ENCODE assay signal across 34 mouse cellular contexts in the genomic region with DNA sequence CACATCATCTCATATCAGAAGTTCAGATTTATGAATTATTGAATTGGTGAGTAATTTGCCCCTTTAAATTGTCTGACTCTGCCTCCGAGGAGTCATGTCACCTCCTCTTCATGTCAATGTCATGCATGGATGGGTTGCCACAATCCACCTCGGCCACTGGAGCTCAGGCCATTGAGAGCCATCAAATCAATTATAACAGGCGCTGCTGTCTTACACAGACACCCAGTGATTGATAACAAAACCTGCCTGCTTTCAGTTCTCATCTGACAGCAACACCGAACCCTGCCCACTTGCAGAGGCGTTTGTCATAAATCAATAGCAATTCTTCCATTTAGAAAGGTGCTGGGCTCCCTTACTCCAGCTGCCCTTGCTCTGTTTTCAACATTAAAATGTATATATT.
DNase-seq lines count a peak whose midpoint lies in the region; ATAC-seq and TF ChIP-seq lines count a peak whose summit lies in the region.
"Had no signal": no experiment of that assay in that cellular context is flagged by ENCODE, and none has a peak within 500 bp of the region (broad histone marks: within the 10 kb centered on the region; RNA-seq: fewer than 3 reads in every experiment).

No protein-coding gene starts in this region.

- 25% methylated on average over 5 of the region's 5 CpGs for WGBS in forebrain, embryonic 12.5 days
- 52% methylated on average over 5 of the region's 5 CpGs for WGBS in forebrain, postnatal 0 days
- 43% methylated on average over 5 of the region's 5 CpGs for WGBS in neural tube, embryonic 11.5 days
- 28% methylated on average over 5 of the region's 5 CpGs for WGBS in neural tube, embryonic 15.5 days

- H3K9ac ChIP-seq in forebrain, embryonic 12.5 days, result no peak overlapping the region
- no peak overlapping the region for H3K9ac ChIP-seq in forebrain, postnatal 0 days
- no peak overlapping the region for H3K9ac ChIP-seq in neural tube, embryonic 11.5 days (ENCODE audit: low read length)
- no peak overlapping the region for H3K9ac ChIP-seq in neural tube, embryonic 15.5 days (replicated peaks)
- H3K9ac ChIP-seq: embryonic facial prominence, embryonic 13.5 days; heart, embryonic 13.5 days; hindbrain, embryonic 13.5 days; intestine, embryonic 15.5 days; liver, embryonic 14.5 days; midbrain, embryonic 12.5 days had no signal

- TF ChIP-seq CTCF in forebrain, postnatal 0 days (IDR thresholded peaks at IDR 0.05; ENCODE audit: low read depth), result no peak

- no peak for DNase-seq in forebrain, postnatal 0 days
- DNase-seq in neural tube, embryonic 11.5 days (ENCODE audit: low spot score), result peak; percentile 14
- DNase-seq in embryo, embryonic 10.5 days (ENCODE audit: low spot score), result peak; percentile 31
- DNase-seq in retina, embryonic 14.5 days (ENCODE audit: low spot score), result peak; percentile 73
- no peak for DNase-seq in kidney, postnatal 36 days
- DNase-seq in heart, postnatal 4 days, result no peak
- DNase-seq: adrenal gland, adult 2 months; adrenal gland, postnatal 36 days; cerebellum, adult 2 months; cerebellum, postnatal 14 days; gastrocnemius, postnatal 10 days; heart, postnatal 10 days; kidney, adult 2 months; layer of hippocampus, adult 9-11 months; liver; lung, adult 2 months; lung, postnatal 10 days; right cerebral cortex, postnatal 25 days; spleen, adult 18-20 months; thymus, adult 18-20 months; thymus, postnatal 25 days had no signal

- H3K4me3 ChIP-seq in forebrain, embryonic 12.5 days (replicated peaks), result no peak overlapping the region
- H3K4me3 ChIP-seq in forebrain, postnatal 0 days (ENCODE audit: low read depth, low read length), result no peak overlapping the region
- no peak overlapping the region for H3K4me3 ChIP-seq in neural tube, embryonic 11.5 days (ENCODE audit: low read depth, low read length)
- no peak overlapping the region for H3K4me3 ChIP-seq in neural tube, embryonic 15.5 days (replicated peaks)
- H3K4me3 ChIP-seq: embryonic facial prominence, embryonic 13.5 days; forebrain, embryonic 10.5 days; heart, embryonic 13.5 days; hindbrain, embryonic 13.5 days; intestine, embryonic 15.5 days; midbrain, embryonic 12.5 days had no signal

- no peaks in the 10 kb centered on the region for H3K27me3 ChIP-seq in forebrain, embryonic 12.5 days
- H3K27me3 ChIP-seq in forebrain, postnatal 0 days (ENCODE audit: insufficient read depth, low read length), result no peaks in the 10 kb centered on the region
- no peaks in the 10 kb centered on the region for H3K27me3 ChIP-seq in neural tube, embryonic 11.5 days (ENCODE audit: control insufficient read depth, insufficient read depth, low read length)
- H3K27me3 ChIP-seq in neural tube, embryonic 15.5 days (replicated peaks), result no peaks in the 10 kb centered on the region
- H3K27me3 ChIP-seq: embryonic facial prominence, embryonic 13.5 days; heart, embryonic 13.5 days; hindbrain, embryonic 13.5 days; intestine, embryonic 15.5 days; midbrain, embryonic 12.5 days had no signal

- H3K9me3 ChIP-seq in forebrain, embryonic 12.5 days, result no peaks in the 10 kb centered on the region
- no peaks in the 10 kb centered on the region for H3K9me3 ChIP-seq in forebrain, postnatal 0 days (ENCODE audit: low read length)
- H3K9me3 ChIP-seq in neural tube, embryonic 11.5 days (ENCODE audit: control insufficient read depth, low read length), result no peaks in the 10 kb centered on the region
- H3K9me3 ChIP-seq in neural tube, embryonic 15.5 days (replicated peaks), result no peaks in the 10 kb centered on the region
- H3K9me3 ChIP-seq: embryonic facial prominence, embryonic 13.5 days; forebrain, embryonic 10.5 days; heart, embryonic 13.5 days; hindbrain, embryonic 13.5 days; intestine, embryonic 15.5 days; midbrain, embryonic 12.5 days had no signal

- 0 out of 2 replicates have a peak, but pooled peaks have one; percentile 46 for ATAC-seq in forebrain, embryonic 12.5 days (ENCODE audit: low FRiP score)
- no peak for ATAC-seq in forebrain, postnatal 0 days
- peak; percentile 84 for ATAC-seq in neural tube, embryonic 11.5 days (ENCODE audit: insufficient read depth, low FRiP score, low TSS enrichment)
- ATAC-seq in neural tube, embryonic 15.5 days (ENCODE audit: low FRiP score), result no peak
- ATAC-seq: activated CD4-positive, CD25-positive, alpha-beta regulatory T cell, adult 4 months; forebrain, embryonic 16.5 days; intestine, embryonic 15.5 days had no signal

- H3K27ac ChIP-seq in forebrain, embryonic 12.5 days, result no peak overlapping the region
- H3K27ac ChIP-seq in forebrain, postnatal 0 days (ENCODE audit: low read depth, low read length), result no peak overlapping the region
- H3K27ac ChIP-seq in neural tube, embryonic 11.5 days (ENCODE audit: low read depth, low read length), result no peak overlapping the region
- H3K27ac ChIP-seq in neural tube, embryonic 15.5 days (replicated peaks), result no peak overlapping the region
- H3K27ac ChIP-seq: embryonic facial prominence, embryonic 13.5 days; forebrain, embryonic 10.5 days; heart, embryonic 13.5 days; hindbrain, embryonic 13.5 days; intestine, embryonic 15.5 days; kidney, postnatal 0 days; liver, embryonic 14.5 days; macrophage; midbrain, embryonic 12.5 days had no signal

- no peaks in the 10 kb centered on the region for H3K36me3 ChIP-seq in forebrain, embryonic 12.5 days (replicated peaks)
- H3K36me3 ChIP-seq in forebrain, postnatal 0 days (ENCODE audit: insufficient read depth), result no peaks in the 10 kb centered on the region
- H3K36me3 ChIP-seq in neural tube, embryonic 11.5 days (ENCODE audit: control insufficient read depth, insufficient read depth, low read length), result no peaks in the 10 kb centered on the region
- no peaks in the 10 kb centered on the region for H3K36me3 ChIP-seq in neural tube, embryonic 15.5 days
- H3K36me3 ChIP-seq: embryonic facial prominence, embryonic 13.5 days; forebrain, embryonic 10.5 days; heart, embryonic 13.5 days; hindbrain, embryonic 13.5 days; intestine, embryonic 15.5 days; midbrain, embryonic 12.5 days had no signal

- no peaks in the 10 kb centered on the region for H3K4me1 ChIP-seq in forebrain, embryonic 12.5 days
- H3K4me1 ChIP-seq in forebrain, postnatal 0 days (ENCODE audit: insufficient read depth), result no peaks in the 10 kb centered on the region
- H3K4me1 ChIP-seq in neural tube, embryonic 11.5 days (ENCODE audit: control insufficient read depth, insufficient read depth, low read length), result no peaks in the 10 kb centered on the region
- H3K4me1 ChIP-seq in neural tube, embryonic 15.5 days, result no peaks in the 10 kb centered on the region
- H3K4me1 ChIP-seq: embryonic facial prominence, embryonic 13.5 days; hindbrain, embryonic 13.5 days; intestine, embryonic 15.5 days; midbrain, embryonic 12.5 days had no signal

- H3K4me2 ChIP-seq in forebrain, embryonic 12.5 days, result no peak overlapping the region
- H3K4me2 ChIP-seq in forebrain, postnatal 0 days (ENCODE audit: low read depth), result no peak overlapping the region
- no peak overlapping the region for H3K4me2 ChIP-seq in neural tube, embryonic 11.5 days (ENCODE audit: low read depth)
- H3K4me2 ChIP-seq in neural tube, embryonic 15.5 days, result no peak overlapping the region
- H3K4me2 ChIP-seq: embryonic facial prominence, embryonic 13.5 days; heart, embryonic 13.5 days; hindbrain, embryonic 13.5 days; intestine, embryonic 15.5 days; midbrain, embryonic 12.5 days had no signal

Comparison
In these comparisons a context has a peak if more than half of its experiments do, and no peak if none do; other contexts are left out.
1. ATAC-seq: peak in forebrain, embryonic 12.5 days (single experiment) and neural tube, embryonic 11.5 days (single experiment); none in forebrain, postnatal 0 days (single experiment) and neural tube, embryonic 15.5 days (single experiment).
2. DNase-seq: peak in neural tube, embryonic 11.5 days (single experiment), embryo, embryonic 10.5 days (single experiment) and retina, embryonic 14.5 days (single experiment); none in forebrain, postnatal 0 days (single experiment), kidney, postnatal 36 days (0 of 2) and heart, postnatal 4 days (single experiment).